Mouse (Mus musculus) liver, embryonic 13.5 days (tissue): ENCODE results near the gene Rftn2. TPM values are rescaled to one million over a fixed set of nuclear protein-coding genes. Genes with fewer than 3 reads are reported as not detected.
A peak's percentile ranks its signal among the peaks of the same experiment; 100 is the strongest.

Source experiments
- ATAC-seq: fragments of 200-750 bp; cut with Nextera tagmentation; 2 replicates; pipeline ENCODE4 v1.8.0; 2017; ENCODE audit warnings: low read depth, mild to moderate bottlenecking, moderate number of reproducible peaks, moderate library complexity
- DNase-seq: peaks from one replicate; pipeline ENCODE4 v3.0.0; 2022
- H3K27ac ChIP-seq: fragments of 300-500 bp; sonication (generic); 2 replicates; pipeline ENCODE4 v1.5.1; 2015; ENCODE audit warnings: moderate library complexity, mild to moderate bottlenecking, inconsistent platforms
- H3K27me3 ChIP-seq: fragments of 300-500 bp; sonication (generic); 2 replicates; pipeline ENCODE4 v1.6.1; 2015; ENCODE audit warnings: mild to moderate bottlenecking, inconsistent platforms
- H3K36me3 ChIP-seq: fragments of 300-500 bp; sonication (generic); 2 replicates; pipeline ENCODE4 v1.6.1; 2015; ENCODE audit warnings: mild to moderate bottlenecking, inconsistent platforms
- H3K4me1 ChIP-seq: fragments of 300-500 bp; sonication (generic); replicated peaks from 2 replicates; pipeline ENCODE4 v1.6.1; 2015; ENCODE audit warnings: inconsistent platforms
- H3K4me2 ChIP-seq: fragments of 300-500 bp; sonication (generic); 2 replicates; pipeline ENCODE4 v1.6.1; 2015; ENCODE audit warnings: inconsistent platforms, mild to moderate bottlenecking, moderate library complexity
- H3K4me3 ChIP-seq: fragments of 300-500 bp; sonication (generic); replicated peaks from 2 replicates; pipeline ENCODE4 v1.5.1; 2015; ENCODE audit warnings: mild to moderate bottlenecking, inconsistent platforms
- H3K9ac ChIP-seq: fragments of 300-500 bp; sonication (generic); 2 replicates; pipeline ENCODE4 v1.6.1; 2015; ENCODE audit warnings: mild to moderate bottlenecking, inconsistent platforms
- H3K9me3 ChIP-seq: fragments of 300-500 bp; sonication (generic); replicated peaks from 2 replicates; pipeline ENCODE4 v1.6.1; 2016; ENCODE audit warnings: inconsistent platforms
- WGBS: fragments of 180-500 bp; shearing (Covaris S2); methylation state at CpG from one replicate; pipeline ENCODE4 v1.1.7; 2015; ENCODE audit not compliant: insufficient replicate concordance; 5-methylcytosine and 5-hydroxymethylcytosine counted together
- polyA plus RNA-seq: library from polyadenylated mRNA; unstranded; fragments of >200 nt; fragmentation: Nextera tagmentation; extraction: Ambion mirVana; gene quantifications from 2 replicates; pipeline ENCODE4 v1.2.1, GENCODE M21; 2015

Gene Rftn2
- polyA plus RNA-seq, 1 experiment from 2014 or later, result 0.52 TPM

DNA sequence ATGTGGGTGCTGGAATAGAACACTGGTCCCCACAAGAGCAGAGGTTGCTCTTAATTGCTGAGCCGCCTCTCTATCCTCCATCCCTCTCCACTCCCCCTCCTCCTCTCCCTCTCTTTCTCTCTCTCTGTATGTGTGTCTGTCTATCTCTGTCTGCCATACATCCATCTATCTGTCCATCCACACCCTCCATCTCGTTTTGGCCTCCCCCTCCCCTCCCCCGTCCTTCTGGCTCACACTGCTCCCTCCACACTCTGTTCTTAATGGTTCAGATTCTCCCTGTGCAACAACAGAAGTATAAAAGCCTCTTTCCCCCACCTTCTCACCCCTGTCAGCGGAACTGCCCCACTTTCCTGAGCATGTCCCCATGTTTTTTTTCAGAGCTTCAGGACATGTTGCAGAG lies 59.0 kb downstream of the Rftn2 start:
- DNase-seq (no peak), ATAC-seq (peak; percentile 71)
- Histone ChIP-seq H3K4me2 (no peak overlapping the region), H3K9me3 (peaks cover 5% of the 10 kb centered on the region; the same call in 1 of the 2 replicates), H3K36me3 (no peaks in the 10 kb centered on the region), H3K27me3 (no peaks in the 10 kb centered on the region), H3K9ac (no peak overlapping the region), H3K27ac (no peak overlapping the region), H3K4me1 (peaks cover 10% of the 10 kb centered on the region), H3K4me3 (no peak overlapping the region)
- 55% methylated on average over 4 of the region's 4 CpGs for WGBS

GRCm38 (mm10) chr1:55164005-55164404 lies 62.6 kb downstream of the Rftn2 start:
- WGBS, result 42% methylated on average over 5 of the region's 5 CpGs
- Histone ChIP-seq H3K27me3 (no peaks in the 10 kb centered on the region), H3K4me3 (no peak overlapping the region), H3K4me1 (peaks cover 16% of the 10 kb centered on the region), H3K9me3 (peaks cover under 1% of the 10 kb centered on the region; the same call in 1 of the 2 replicates), H3K9ac (no peak overlapping the region), H3K36me3 (no peaks in the 10 kb centered on the region), H3K4me2 (no peak overlapping the region), H3K27ac (no peak overlapping the region)
- no peak for ATAC-seq
- no peak for DNase-seq

DNA sequence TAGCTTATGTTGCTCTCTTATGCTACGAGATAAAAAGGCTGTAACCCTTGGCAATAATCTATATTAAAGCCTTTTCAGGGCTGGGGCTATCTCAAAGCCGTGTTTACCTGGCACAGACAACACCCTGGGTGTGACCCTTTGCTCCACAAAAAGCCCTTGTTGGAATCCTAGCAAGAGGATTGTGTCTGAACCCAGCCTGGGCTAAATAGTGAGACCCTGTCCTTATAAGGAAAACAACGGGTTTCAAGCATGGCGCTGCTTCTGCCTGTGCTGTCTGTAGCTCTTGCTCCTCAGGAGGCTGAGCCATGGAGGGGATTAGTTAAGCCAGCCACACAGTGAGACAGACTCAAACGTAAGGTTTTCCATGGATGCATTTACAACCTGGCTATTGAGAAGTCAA lies 63.8 kb downstream of the Rftn2 start:
- no peaks in the 10 kb centered on the region for H3K9me3 ChIP-seq
- H3K4me3 ChIP-seq, result no peak overlapping the region
- no peak for ATAC-seq
- 61% methylated on average over 5 of the region's 5 CpGs for WGBS
- no peak for DNase-seq
- H3K27ac ChIP-seq, result no peak overlapping the region
- H3K4me2 ChIP-seq, result no peak overlapping the region
- no peak overlapping the region for H3K9ac ChIP-seq
- H3K4me1 ChIP-seq, result peaks cover 16% of the 10 kb centered on the region
- H3K36me3 ChIP-seq, result peaks cover 3% of the 10 kb centered on the region; the same call in 1 of the 2 replicates
- no peaks in the 10 kb centered on the region for H3K27me3 ChIP-seq

GRCm38 (mm10) chr1:55161895-55162294 lies 64.7 kb downstream of the Rftn2 start:
- H3K9me3 ChIP-seq, result no peaks in the 10 kb centered on the region
- H3K4me1 ChIP-seq, result peaks cover 9% of the 10 kb centered on the region; the same call in 1 of the 2 replicates
- ATAC-seq, result peak; percentile 66

DNA sequence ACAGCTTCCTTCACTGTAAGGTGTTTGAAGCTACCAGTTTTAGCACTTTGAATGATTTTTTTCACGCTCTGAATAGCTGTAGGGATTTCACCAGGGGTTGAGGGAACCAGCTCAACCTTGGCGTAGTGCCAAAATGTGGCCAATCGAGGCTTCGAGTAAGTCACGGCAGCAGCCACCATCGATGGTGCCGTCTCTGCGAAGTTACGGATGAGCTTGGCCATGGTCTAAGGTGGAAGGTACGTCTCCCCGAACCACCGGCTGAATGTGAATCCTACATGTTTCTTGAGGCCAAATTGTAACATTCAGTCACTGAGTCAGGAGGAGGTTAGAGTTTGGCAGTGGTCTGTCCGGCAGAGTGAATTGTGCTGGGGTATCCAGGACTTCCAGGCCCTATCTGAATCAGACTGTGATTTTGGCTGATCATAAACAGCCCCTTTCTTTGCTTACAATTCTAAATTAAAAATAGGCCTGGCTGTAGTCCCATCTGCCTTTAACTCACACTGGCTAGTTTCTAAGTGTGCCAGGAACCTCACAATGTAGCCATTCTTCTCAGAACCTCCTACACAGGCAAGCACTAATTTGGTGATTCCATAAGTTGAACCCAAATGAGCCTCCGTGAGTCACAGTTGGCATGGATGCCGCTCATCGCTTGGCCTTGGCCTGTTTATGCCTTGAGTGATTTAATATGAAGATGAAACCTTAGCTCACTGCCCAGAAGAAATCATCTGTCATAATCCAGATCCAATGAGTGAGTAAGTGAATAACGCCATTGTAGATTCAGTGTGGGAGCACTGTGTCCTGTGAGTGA lies 65.5 kb downstream of the Rftn2 start:
- H3K9ac ChIP-seq, result no peak overlapping the region
- DNase-seq (no peak), ATAC-seq (no peak)
- no peaks in the 10 kb centered on the region for H3K9me3 ChIP-seq
- H3K27ac ChIP-seq, result no peak overlapping the region
- peaks cover 21% of the 10 kb centered on the region for H3K36me3 ChIP-seq
- 88% methylated on average over 17 of the region's 17 CpGs for WGBS
- H3K27me3 ChIP-seq, result no peaks in the 10 kb centered on the region
- H3K4me2 ChIP-seq, result no peak overlapping the region
- H3K4me3 ChIP-seq, result no peak overlapping the region
- H3K4me1 ChIP-seq, result peaks cover 9% of the 10 kb centered on the region; the same call in 1 of the 2 replicates

More at GRCm38 (mm10) chr1:55161895-55162294, 64.7 kb downstream of the Rftn2 start:
- peak; percentile 28 for DNase-seq
- no peak overlapping the region for H3K27ac ChIP-seq
- no peak overlapping the region for H3K4me2 ChIP-seq
- 56% methylated on average over 7 of the region's 7 CpGs for WGBS
- H3K4me3 ChIP-seq, result no peak overlapping the region
- H3K9ac ChIP-seq, result no peak overlapping the region
- H3K27me3 ChIP-seq, result no peaks in the 10 kb centered on the region
- peaks cover 12% of the 10 kb centered on the region for H3K36me3 ChIP-seq

- Histone ChIP-seq H3K27ac (no peak overlapping the region), H3K36me3 (peaks cover 29% of the 10 kb centered on the region), H3K4me2 (no peak overlapping the region), H3K9me3 (no peaks in the 10 kb centered on the region), H3K4me3 (no peak overlapping the region), H3K4me1 (peaks cover 9% of the 10 kb centered on the region; the same call in 1 of the 2 replicates), H3K27me3 (no peaks in the 10 kb centered on the region), H3K9ac (no peak overlapping the region)
- no peak for ATAC-seq
- 75% methylated on average over 3 of the region's 3 CpGs for WGBS
- no peak for DNase-seq
Observed at GRCm38 (mm10) chr1:55160218-55160617, 66.4 kb downstream of the Rftn2 start.

- 80% methylated on average over 8 of the region's 8 CpGs for WGBS
- Histone ChIP-seq H3K36me3 (peaks cover 33% of the 10 kb centered on the region), H3K4me3 (no peak overlapping the region)
Observed at GRCm38 (mm10) chr1:55158821-55159220, 67.8 kb downstream of the Rftn2 start.

DNA sequence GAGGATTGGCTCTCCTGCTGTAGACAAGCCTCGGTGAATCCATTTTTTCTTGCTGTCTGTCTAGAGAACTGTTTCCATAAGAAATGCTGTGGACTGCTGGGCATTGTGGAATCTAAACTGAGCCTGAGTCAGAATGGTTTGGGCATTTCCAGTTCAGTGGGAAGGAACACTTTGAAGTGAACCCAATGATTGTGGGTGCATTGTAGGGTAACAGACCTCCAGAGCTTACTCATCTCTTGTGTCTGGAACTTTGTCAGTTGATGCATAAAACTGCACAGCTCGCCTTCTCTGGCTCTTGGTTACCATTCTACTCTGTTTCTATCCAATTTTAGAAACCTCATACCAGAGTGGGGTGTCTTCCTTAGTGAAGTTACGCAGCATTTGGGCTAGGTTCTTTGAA lies 68.4 kb downstream of the Rftn2 start:
- Histone ChIP-seq H3K27ac (no peak overlapping the region), H3K36me3 (peaks cover 35% of the 10 kb centered on the region), H3K4me2 (no peak overlapping the region), H3K9ac (no peak overlapping the region), H3K9me3 (no peaks in the 10 kb centered on the region), H3K4me1 (peaks cover 9% of the 10 kb centered on the region; the same call in 1 of the 2 replicates), H3K4me3 (no peak overlapping the region), H3K27me3 (no peaks in the 10 kb centered on the region)
- WGBS, result 74% methylated on average over 3 of the region's 3 CpGs
- ATAC-seq (no peak), DNase-seq (no peak)

More at GRCm38 (mm10) chr1:55158821-55159220, 67.8 kb downstream of the Rftn2 start:
- no peak overlapping the region for H3K9ac ChIP-seq
- ATAC-seq (no peak), DNase-seq (no peak)
- no peak overlapping the region for H3K4me2 ChIP-seq
- H3K27me3 ChIP-seq, result no peaks in the 10 kb centered on the region
- H3K4me1 ChIP-seq, result peaks cover 9% of the 10 kb centered on the region; the same call in 1 of the 2 replicates
- H3K9me3 ChIP-seq, result no peaks in the 10 kb centered on the region
- no peak overlapping the region for H3K27ac ChIP-seq

DNA sequence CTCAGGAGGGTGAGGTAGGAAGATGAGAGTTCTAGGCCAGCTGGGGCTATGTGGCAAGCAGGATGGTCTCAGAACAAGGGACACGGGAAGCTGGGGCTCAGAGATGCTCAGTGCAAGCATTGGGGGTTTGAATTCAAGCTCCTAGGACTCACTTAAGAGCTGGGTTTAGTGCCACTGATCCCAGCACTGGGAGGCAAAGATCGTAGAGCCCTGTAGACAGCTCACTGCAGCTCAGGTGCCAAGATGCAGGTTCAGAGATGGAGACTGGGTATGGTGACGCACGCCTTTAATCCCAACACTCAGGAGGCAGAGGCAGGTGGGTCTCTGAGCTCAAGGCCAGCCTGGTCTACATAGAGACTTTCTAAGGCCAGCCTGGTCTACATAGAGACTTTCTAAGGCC lies 69.3 kb downstream of the Rftn2 start:
- Histone ChIP-seq H3K27me3 (no peaks in the 10 kb centered on the region), H3K4me1 (peaks cover 6% of the 10 kb centered on the region; the same call in 1 of the 2 replicates), H3K4me2 (no peak overlapping the region), H3K27ac (no peak overlapping the region), H3K9ac (no peak overlapping the region), H3K36me3 (peaks cover 37% of the 10 kb centered on the region), H3K9me3 (no peaks in the 10 kb centered on the region), H3K4me3 (no peak overlapping the region)
- DNase-seq (no peak), ATAC-seq (no peak)
- WGBS, result 88% methylated on average over 4 of the region's 4 CpGs

- WGBS, result 88% methylated on average over 7 of the region's 7 CpGs
- ATAC-seq (no peak), DNase-seq (no peak)
- Histone ChIP-seq H3K27ac (no peak overlapping the region), H3K4me1 (no peaks in the 10 kb centered on the region), H3K4me2 (no peak overlapping the region), H3K27me3 (no peaks in the 10 kb centered on the region), H3K9me3 (no peaks in the 10 kb centered on the region), H3K36me3 (peaks cover 44% of the 10 kb centered on the region), H3K4me3 (no peak overlapping the region), H3K9ac (no peak overlapping the region)
Observed at GRCm38 (mm10) chr1:55145556-55145955, 81.0 kb downstream of the Rftn2 start.

DNA sequence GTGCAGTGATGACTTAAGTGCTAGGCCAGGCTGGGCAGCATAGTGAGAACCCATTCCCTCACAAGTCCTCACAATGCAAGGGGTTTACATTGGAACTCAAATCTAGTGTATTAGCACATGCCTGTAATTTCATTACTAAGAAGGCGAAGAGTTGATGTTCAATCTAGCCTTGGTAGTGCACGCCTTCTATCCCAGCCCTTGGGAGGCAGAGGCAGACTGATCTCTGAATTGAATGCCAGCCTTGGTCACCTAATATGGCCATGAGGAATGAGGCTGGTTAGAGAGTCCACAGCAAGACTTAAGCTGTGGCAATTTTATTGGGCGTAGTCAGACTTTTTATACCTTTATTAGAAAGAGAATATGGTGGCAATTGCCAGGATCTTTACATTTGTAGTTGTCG lies 82.2 kb downstream of the Rftn2 start:
- H3K27me3 ChIP-seq, result no peaks in the 10 kb centered on the region
- H3K9ac ChIP-seq, result no peak overlapping the region
- H3K4me1 ChIP-seq, result no peaks in the 10 kb centered on the region
- WGBS, result 88% methylated on average over 4 of the region's 4 CpGs
- DNase-seq (no peak), ATAC-seq (no peak)
- no peak overlapping the region for H3K27ac ChIP-seq
- H3K4me3 ChIP-seq, result no peak overlapping the region
- H3K36me3 ChIP-seq, result peaks cover 44% of the 10 kb centered on the region
- H3K9me3 ChIP-seq, result no peaks in the 10 kb centered on the region
- H3K4me2 ChIP-seq, result no peak overlapping the region

- DNase-seq, result no peak
- no peak overlapping the region for H3K27ac ChIP-seq
- H3K36me3 ChIP-seq, result peaks cover 31% of the 10 kb centered on the region
- H3K9ac ChIP-seq, result no peak overlapping the region
- ATAC-seq, result no peak
- H3K4me3 ChIP-seq, result no peak overlapping the region
- H3K4me1 ChIP-seq, result peaks cover 28% of the 10 kb centered on the region
- 85% methylated on average over 1 of the region's 1 CpGs for WGBS
- no peak overlapping the region for H3K4me2 ChIP-seq
- no peaks in the 10 kb centered on the region for H3K27me3 ChIP-seq
- no peaks in the 10 kb centered on the region for H3K9me3 ChIP-seq
Observed at GRCm38 (mm10) chr1:55135846-55136245, 90.7 kb downstream of the Rftn2 start.
